Mouse (Mus musculus): ENCODE measurements around the gene Gm49321.
A peak's percentile ranks its signal among the peaks of the same experiment; 100 is the strongest.

- peak; percentile 99 for TF ChIP-seq CTCF (IDR thresholded peaks at IDR 0.05; ENCODE audit: low read depth)
- TF ChIP-seq EP300 (IDR thresholded peaks at IDR 0.05; ENCODE audit: low read depth): no peak
Measured at GRCm38 (mm10) chr12:74013739-74014138, 76.3 kb downstream of the Gm49321 start.
